Mouse (Mus musculus) hindbrain, postnatal 0 days (tissue): ENCODE measurements around the gene Cdh23. TPM values are rescaled to one million over a fixed set of nuclear protein-coding genes. Genes with fewer than 3 reads are reported as not detected.
A peak's percentile ranks its signal among the peaks of the same experiment; 100 is the strongest.

Source experiments
- ATAC-seq: fragments of 200-750 bp; cut with Nextera tagmentation; 2 replicates; pipeline ENCODE4 v1.8.0; 2017; ENCODE audit warnings: mild to moderate bottlenecking, moderate TSS enrichment, moderate library complexity
- DNase-seq: peaks from one replicate; pipeline ENCODE4 v3.0.0-alpha.2; 2015; ENCODE audit warnings: low spot score
- H3K27ac ChIP-seq: fragments of 300-500 bp; sonication (generic); 2 replicates; pipeline ENCODE4 v1.5.1; 2014; ENCODE audit warnings: mild to moderate bottlenecking
- H3K27me3 ChIP-seq: fragments of 300-500 bp; sonication (generic); 2 replicates; pipeline ENCODE4 v1.6.1; 2014; ENCODE audit warnings: low read length, mixed read lengths; ENCODE audit not compliant: insufficient read depth
- H3K36me3 ChIP-seq: fragments of 300-500 bp; sonication (generic); 2 replicates; pipeline ENCODE4 v1.6.1; 2014; ENCODE audit warnings: low read length, mixed read lengths; ENCODE audit not compliant: insufficient read depth
- H3K4me1 ChIP-seq: fragments of 300-500 bp; sonication (generic); 2 replicates; pipeline ENCODE4 v1.6.1; 2014; ENCODE audit warnings: antibody characterized with exemption, low read length, mixed read lengths; ENCODE audit not compliant: insufficient read depth
- H3K4me2 ChIP-seq: fragments of 300-500 bp; sonication (generic); 2 replicates; pipeline ENCODE4 v1.6.1; 2014; ENCODE audit warnings: low read depth, mild to moderate bottlenecking, low read length, moderate library complexity, mixed read lengths
- H3K4me3 ChIP-seq: fragments of 300-500 bp; sonication (generic); 2 replicates; pipeline ENCODE4 v1.5.1; 2014; ENCODE audit warnings: low read length
- H3K9ac ChIP-seq: fragments of 300-500 bp; sonication (generic); replicated peaks from 2 replicates; pipeline ENCODE4 v1.6.1; 2014; ENCODE audit warnings: mild to moderate bottlenecking, low read length, moderate library complexity, mixed read lengths
- H3K9me3 ChIP-seq: fragments of 300-500 bp; sonication (generic); 2 replicates; pipeline ENCODE4 v1.6.1; 2016; ENCODE audit warnings: low read length, mixed read lengths
- CTCF ChIP-seq: IDR thresholded peaks from 2 replicates; pipeline ENCODE4 v1.5.1; 2016; ENCODE audit warnings: antibody characterized with exemption, control low read depth, low read depth
- whole genome bisulfite sequencing: fragments of 180-500 bp; shearing (Covaris S2); extraction: QIAGEN DNeasy Blood & Tissue Kit; methylation state at CpG from one replicate; pipeline ENCODE4 v1.1.7; 2014; 5-methylcytosine and 5-hydroxymethylcytosine counted together
- polyA plus RNA-seq: library from polyadenylated mRNA; unstranded; fragments of >200 nt; fragmentation: Nextera tagmentation; extraction: Ambion mirVana; gene quantifications from 2 replicates; pipeline ENCODE4 v1.2.1, GENCODE M21; 2015
- total RNA-seq: library from RNA; depleted of rRNA; stranded (reverse); fragments of >200 nt; gene quantifications from 2 replicates; pipeline ENCODE4 v1.2.3, GENCODE M21; 2014

Gene Cdh23
- total and polyA plus RNA-seq, 2 experiments from 2014 or later, result 3.5 to 31.8 TPM

DNA sequence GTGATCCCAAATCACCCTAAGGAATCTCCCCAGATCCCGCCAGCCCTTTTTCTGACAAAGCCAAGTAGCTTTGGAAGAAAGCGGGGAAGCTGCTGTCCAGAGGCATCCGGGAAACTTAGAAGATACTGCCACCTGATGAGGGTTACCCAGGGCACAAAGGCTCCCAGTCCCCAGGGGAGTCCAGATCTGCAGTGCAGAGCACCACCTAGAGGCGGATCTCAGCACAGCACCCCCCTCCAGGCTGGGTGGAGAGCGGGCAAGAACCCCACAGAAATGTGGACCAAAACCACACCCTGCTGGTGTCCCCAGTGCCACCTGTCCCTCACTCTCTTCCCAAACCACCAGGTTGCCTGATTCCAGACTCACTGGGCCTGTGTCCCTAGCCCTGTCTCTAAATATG lies 685 bp upstream of the Cdh23 start:
- Histone ChIP-seq H3K4me2 (no peak overlapping the region), H3K9ac (no peak overlapping the region), H3K27ac (no peak overlapping the region), H3K9me3 (no peaks in the 10 kb centered on the region), H3K4me1 (no peaks in the 10 kb centered on the region), H3K36me3 (no peaks in the 10 kb centered on the region), H3K27me3 (0 out of 2 replicates have a peak, but pooled peaks cover 6% of the 10 kb centered on the region), H3K4me3 (no peak overlapping the region)
- 0 out of 2 replicates have a peak, but pooled peaks have one; percentile 60 for ATAC-seq
- WGBS, result 24% methylated on average over 5 of the region's 5 CpGs
- peak; percentile 69 for DNase-seq
- peak; percentile 89 for TF ChIP-seq CTCF

GRCm38 (mm10) chr10:60691671-60692390 lies 4.5 kb downstream of the Cdh23 start:
- Histone ChIP-seq H3K27ac (no peak overlapping the region), H3K4me3 (no peak overlapping the region), H3K27me3 (peaks cover 8% of the 10 kb centered on the region; the same call in 1 of the 2 replicates), H3K4me2 (no peak overlapping the region), H3K4me1 (0 out of 2 replicates have a peak, but pooled peaks cover 2% of the 10 kb centered on the region), H3K36me3 (no peaks in the 10 kb centered on the region), H3K9me3 (no peaks in the 10 kb centered on the region), H3K9ac (no peak overlapping the region)
- DNase-seq, result peak; percentile 52
- no peak for ATAC-seq
- TF ChIP-seq CTCF, result no peak
- WGBS, result 50% methylated on average over 20 of the region's 20 CpGs

DNA sequence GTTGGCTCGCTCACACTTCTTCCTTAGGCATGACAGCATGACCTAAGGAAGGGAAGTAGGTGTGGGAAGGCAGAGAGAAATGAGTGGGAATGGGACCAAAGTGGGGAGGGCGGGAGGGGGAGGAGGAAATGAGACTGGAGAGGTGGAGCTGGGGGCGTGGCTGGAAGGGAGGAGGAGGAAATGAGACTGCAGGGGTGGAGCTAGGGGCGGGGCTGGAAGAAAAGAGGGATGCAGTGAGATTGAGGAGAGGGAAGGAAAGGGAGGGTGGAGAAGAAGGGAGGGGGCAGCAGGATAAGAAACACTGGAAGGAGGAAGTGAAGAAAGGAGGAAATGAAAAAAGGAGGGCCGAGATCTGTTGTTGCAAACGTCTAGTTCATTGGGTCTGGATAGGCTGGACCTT lies 5.3 kb downstream of the Cdh23 start:
- 53% methylated on average over 6 of the region's 6 CpGs for WGBS
- Histone ChIP-seq H3K4me1 (peaks cover 9% of the 10 kb centered on the region), H3K4me3 (no peak overlapping the region), H3K27ac (no peak overlapping the region), H3K27me3 (peaks cover 17% of the 10 kb centered on the region), H3K9ac (no peak overlapping the region), H3K9me3 (no peaks in the 10 kb centered on the region), H3K36me3 (no peaks in the 10 kb centered on the region), H3K4me2 (no peak overlapping the region)
- no peak for TF ChIP-seq CTCF
- ATAC-seq, result no peak
- DNase-seq, result no peak

GRCm38 (mm10) chr10:60689396-60689795 lies 6.9 kb downstream of the Cdh23 start:
- Histone ChIP-seq H3K4me2 (no peak overlapping the region), H3K4me3 (no peak overlapping the region), H3K9ac (no peak overlapping the region), H3K9me3 (no peaks in the 10 kb centered on the region), H3K4me1 (peaks cover 9% of the 10 kb centered on the region), H3K27me3 (peaks cover 33% of the 10 kb centered on the region), H3K36me3 (no peaks in the 10 kb centered on the region), H3K27ac (no peak overlapping the region)
- 75% methylated on average over 4 of the region's 4 CpGs for WGBS
- no peak for DNase-seq
- TF ChIP-seq CTCF, result no peak
- ATAC-seq, result no peak

DNA sequence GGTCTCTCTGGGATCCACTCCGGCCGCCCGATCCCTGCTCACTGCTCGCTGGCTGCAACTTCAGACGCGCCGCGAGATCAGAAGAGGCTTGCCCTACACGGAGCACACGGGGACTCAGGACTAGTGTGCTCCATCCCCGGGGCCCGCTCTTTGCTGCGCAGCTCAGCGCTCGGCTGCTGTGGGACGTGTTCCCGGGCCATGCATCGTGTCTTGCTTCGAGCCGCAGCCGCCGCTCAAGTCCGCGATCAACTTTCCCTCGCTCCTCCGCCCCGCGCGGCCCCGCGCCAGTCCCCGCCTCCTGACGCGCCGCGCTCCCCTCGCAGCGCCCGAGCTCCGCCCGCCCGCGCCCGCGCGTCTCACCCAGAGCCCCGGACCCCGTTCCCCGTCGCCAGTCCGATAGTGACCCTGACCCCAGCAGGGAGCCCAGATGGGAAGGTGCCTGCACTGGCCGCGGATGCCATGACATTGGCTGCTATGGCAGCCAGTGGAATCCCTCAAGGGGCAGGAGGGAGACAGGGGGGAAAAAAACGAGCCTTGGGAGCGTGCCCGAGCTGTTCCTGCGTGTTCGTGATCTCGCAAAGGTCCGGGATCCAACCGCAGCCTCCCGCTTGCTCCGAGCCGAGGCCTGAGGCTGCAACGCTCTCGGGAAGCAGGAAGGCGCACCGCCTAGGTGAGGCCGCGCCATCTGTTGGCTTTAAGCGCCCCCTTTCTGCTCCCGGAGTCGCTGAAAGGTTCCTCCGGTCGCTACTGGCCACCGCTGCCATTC lies 9.1 kb downstream of the Cdh23 start:
- WGBS, result under 1% methylated on average over 72 of the region's 76 CpGs
- Histone ChIP-seq H3K9me3 (no peaks in the 10 kb centered on the region), H3K4me2 (peak overlapping the region; percentile 99), H3K4me1 (peaks cover 9% of the 10 kb centered on the region), H3K4me3 (peak overlapping the region; percentile 56), H3K27me3 (peaks cover 36% of the 10 kb centered on the region), H3K9ac (peak overlapping the region; percentile 52), H3K36me3 (no peaks in the 10 kb centered on the region), H3K27ac (no peak overlapping the region)
- TF ChIP-seq CTCF, result peak; percentile 85
- ATAC-seq, result peak; percentile 64
- peak; percentile 84 for DNase-seq

DNA sequence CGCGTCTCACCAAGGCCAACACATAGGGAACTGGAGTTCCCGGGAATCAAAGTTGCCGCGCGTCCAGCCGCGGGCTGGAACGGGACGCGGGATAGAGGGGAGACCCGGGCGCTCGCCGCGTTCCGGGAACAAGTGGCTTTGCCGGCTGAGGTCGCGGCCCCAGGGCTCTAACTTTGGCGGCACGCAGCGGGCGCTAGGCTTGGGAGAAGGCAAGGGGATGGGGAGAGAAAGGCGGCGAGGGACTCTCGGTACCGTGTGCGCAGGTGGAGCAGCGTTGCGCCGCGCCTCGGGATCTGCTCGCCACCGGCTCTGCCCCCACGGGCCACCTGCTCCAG lies 9.7 kb downstream of the Cdh23 start:
- Histone ChIP-seq H3K27me3 (peaks cover 36% of the 10 kb centered on the region), H3K27ac (no peak overlapping the region), H3K9me3 (no peaks in the 10 kb centered on the region), H3K4me3 (peak overlapping the region; percentile 56), H3K36me3 (no peaks in the 10 kb centered on the region), H3K4me1 (peaks cover 7% of the 10 kb centered on the region), H3K4me2 (peak overlapping the region; percentile 99), H3K9ac (peak overlapping the region; percentile 52)
- DNase-seq (no peak), ATAC-seq (no peak)
- TF ChIP-seq CTCF, result no peak
- under 1% methylated on average over 25 of the region's 37 CpGs for WGBS
